Mouse (Mus musculus): Measurements from ENCODE around the gene Irgm2. TPM values are rescaled to one million over a fixed set of nuclear protein-coding genes. Genes with fewer than 3 reads are reported as not detected.
"Not testable (repeated sequence)": the region's sequence is repeated elsewhere in the genome, so short reads cannot be mapped to it uniquely, and the experiment has no call there.

Gene Irgm2
- polyA plus RNA-seq (2012; rRNA removed) = 29.1 TPM in 2 replicates

DNA sequence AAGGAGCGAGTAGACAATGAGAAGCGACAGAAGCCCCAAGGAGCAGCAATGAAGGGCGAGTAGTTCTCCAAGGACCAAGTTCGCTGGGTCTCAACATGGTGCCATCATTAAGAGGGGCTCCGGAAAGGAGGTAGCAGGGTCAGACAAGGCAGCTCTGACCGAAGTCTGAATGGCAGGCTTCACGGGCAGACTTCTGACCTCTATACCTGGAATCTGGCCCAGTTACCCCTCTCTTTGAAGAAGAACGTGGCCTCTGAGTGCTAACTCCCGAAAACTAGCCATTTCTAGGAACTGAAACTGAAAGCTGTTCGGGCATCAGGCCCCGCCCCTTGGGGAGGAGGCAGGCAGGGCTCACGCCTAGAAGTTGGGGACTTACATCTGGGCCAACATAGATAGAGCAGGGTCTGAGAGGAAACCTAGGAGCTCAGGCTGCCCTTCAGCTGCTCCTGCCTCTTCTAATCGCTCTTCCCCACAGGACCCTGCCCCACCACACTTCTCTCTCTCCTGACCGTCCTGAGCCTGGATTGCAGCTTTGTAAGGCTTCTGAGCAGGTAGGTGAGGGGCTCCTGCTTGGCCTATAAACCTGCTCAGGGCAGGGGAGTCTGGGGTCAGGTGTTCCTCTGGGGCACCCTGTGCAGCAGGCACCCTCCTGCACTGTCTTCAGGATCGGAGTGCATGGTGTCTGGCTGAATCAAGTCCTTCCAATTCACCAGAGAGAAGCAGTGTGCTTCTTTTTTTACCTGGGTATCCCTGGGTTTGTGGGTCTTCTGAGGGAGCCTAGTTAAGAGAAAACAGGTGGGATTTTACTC lies at the start of gene Irgm2, which contains the start of gene Igtp:
TSS of gene Irgm2 (plus strand) at position 390 of the 809 bp plus-strand sequence.
TSS of gene Igtp (plus strand) at position 328 of the 809 bp plus-strand sequence.
- peak; percentile 70 for DNase-seq (ENCODE audit: low read depth, low spot score)
- WGBS = 2% methylated on average over 14 of the region's 15 CpGs

- 67% methylated on average over 9 of the region's 9 CpGs for WGBS
- DNase-seq (ENCODE audit: low read depth, low spot score) = no peak
Observed at GRCm38 (mm10) chr11:58155458-58155857, 44.0 kb upstream of the Irgm2 start.

DNA sequence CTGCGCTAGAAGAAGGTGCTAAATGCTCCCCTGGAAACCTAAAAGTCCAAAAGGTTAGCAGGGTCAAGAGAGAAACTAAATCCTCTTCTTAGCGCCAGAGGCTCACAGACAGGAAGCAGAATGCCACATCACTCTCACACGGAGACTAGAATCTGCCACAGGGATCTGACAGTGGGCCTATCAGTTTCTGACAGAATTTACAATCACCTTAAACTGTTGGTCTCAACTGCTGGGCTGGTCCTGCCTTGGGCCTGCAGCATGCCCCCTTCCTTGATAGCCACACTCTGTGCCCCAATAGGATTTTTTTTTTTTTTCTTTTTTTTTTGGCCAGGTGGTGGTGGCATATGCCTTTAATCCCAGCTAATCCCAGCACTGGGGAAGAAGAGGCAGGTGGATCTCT lies 42.5 kb upstream of the Irgm2 start:
- WGBS = 83% methylated on average over 3 of the region's 3 CpGs
- DNase-seq (ENCODE audit: low read depth, low spot score) = no peak

- WGBS = over 99% methylated on average over 2 of the region's 2 CpGs
- DNase-seq (ENCODE audit: low read depth, low spot score) = no peak
Observed at GRCm38 (mm10) chr11:58165072-58165471, 34.3 kb upstream of the Irgm2 start.

GRCm38 (mm10) chr11:58167822-58168166 lies 31.6 kb upstream of the Irgm2 start:
- 2% methylated on average over 8 of the region's 8 CpGs for WGBS
- no peak for DNase-seq (ENCODE audit: low read depth, low spot score)

DNA sequence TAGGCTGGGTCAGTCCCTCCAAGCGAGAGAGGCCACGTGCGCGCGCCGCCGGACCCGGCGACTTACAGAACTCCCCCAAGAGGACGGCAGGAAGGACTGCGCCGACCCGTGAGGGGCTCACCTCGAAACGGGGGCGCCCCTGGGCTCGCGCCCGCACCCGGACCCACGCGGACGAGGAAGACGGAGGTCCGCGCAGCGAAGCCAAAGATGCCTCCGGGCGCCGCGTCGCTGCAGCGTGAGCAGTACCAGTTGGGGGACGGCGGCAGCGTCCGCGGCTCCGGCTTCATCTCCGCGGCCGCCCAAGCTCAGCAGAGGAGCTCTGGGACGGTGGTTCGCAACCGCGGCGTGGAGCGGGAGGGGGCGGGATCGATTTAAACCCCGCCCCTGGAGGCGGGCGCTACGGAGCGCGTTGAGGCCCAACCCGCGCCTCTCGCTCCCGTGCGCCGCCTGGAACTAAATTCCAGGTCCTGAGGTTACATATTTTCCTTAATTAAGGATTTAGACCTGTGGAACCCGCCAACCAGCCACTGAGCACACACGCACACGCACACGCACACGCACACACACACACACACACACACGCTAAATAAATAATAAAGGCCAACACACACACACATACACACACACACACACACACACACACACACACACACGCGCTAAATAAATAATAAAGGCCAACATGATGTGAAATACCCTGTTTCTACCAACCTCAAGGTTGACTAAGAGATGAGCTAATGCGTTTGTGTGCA lies 31.1 kb upstream of the Irgm2 start, which contains the start of gene Gemin5:
TSS of gene Gemin5 (minus strand) at position 373 of the 749 bp plus-strand sequence.
- DNase-seq (ENCODE audit: low read depth, low spot score) = no peak
- WGBS = under 1% methylated on average over 71 of the region's 71 CpGs

DNA sequence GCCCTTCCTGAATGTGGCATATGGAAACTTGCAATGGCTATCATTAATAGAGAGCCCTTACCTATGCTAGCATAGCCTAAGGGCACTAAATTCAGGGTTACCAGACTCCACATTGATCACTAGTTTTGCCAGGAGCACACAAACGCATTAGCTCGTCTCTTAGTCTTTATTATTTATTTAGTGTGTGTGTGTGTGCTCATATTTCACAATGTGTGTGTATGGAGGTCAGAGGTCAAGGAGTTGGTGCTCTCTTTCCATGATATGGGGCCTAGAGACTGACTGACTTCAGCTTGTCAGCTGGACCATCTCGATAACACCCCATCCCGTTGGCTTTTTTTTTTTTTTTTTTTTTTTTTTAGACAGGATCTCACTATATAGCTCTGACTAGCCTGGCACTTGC lies 29.8 kb upstream of the Irgm2 start:
- whole genome bisulfite sequencing = 61% methylated on average over 4 of the region's 4 CpGs
- DNase-seq (ENCODE audit: low read depth, low spot score) = no peak

- WGBS = under 1% methylated on average over 34 of the region's 34 CpGs
- peak; percentile 88 for DNase-seq (ENCODE audit: low read depth, low spot score)
Observed at GRCm38 (mm10) chr11:58171459-58172091, 27.8 kb upstream of the Irgm2 start, which contains the start of gene Mrpl22. Gene Mrpl22, plus strand, starts transcription at chr11:58171661.

DNA sequence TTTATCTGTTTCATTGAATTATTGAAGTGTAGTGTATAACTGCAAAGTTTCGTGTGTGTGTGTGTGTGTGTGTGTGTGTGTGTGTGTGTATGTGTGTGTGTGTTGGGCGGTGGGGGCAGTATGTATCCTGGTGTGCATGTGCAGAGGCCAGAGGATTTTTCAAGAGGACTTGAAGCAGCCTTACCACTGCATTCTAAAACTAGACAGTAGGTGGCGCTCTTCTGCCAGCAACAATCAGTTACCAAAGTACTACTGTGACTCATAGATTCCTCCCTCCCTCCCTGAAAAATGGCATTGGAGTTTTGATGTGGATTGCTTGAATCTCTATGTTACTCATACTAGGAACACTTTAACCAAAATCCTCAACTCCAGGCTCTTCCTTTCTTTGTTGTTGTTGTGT lies 19.9 kb upstream of the Irgm2 start:
- WGBS = 14% methylated on average over 3 of the region's 3 CpGs
- DNase-seq (ENCODE audit: low read depth, low spot score) = peak; percentile 80

DNA sequence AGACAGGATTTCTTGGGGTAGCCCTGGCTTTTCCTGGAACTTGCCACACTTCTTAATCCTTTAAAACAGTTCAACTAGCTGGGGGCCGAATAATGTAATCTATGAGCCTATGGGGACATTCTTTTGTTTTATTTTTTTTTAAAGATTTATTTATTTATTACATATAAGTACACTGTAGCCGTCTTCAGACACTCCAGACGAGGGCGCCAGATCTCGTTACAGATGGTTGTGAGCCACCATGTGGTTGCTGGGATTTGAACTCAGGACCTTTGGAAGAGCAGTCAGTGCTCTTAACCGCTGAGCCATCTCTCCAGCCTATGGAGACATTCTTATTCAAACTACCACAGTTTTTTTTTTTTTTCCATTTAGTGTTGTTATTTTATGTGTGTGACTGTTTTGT lies 19.4 kb upstream of the Irgm2 start:
- 90% methylated on average over 6 of the region's 6 CpGs for WGBS
- DNase-seq (ENCODE audit: low read depth, low spot score) = not testable (repeated sequence)

- 93% methylated on average over 7 of the region's 7 CpGs for WGBS
- no peak for DNase-seq (ENCODE audit: low read depth, low spot score)
Observed at GRCm38 (mm10) chr11:58180756-58181155, 18.7 kb upstream of the Irgm2 start.

- 11% methylated on average over 3 of the region's 3 CpGs for WGBS
- DNase-seq (ENCODE audit: low read depth, low spot score) = no peak
Observed at GRCm38 (mm10) chr11:58183579-58183978, 15.8 kb upstream of the Irgm2 start.

DNA sequence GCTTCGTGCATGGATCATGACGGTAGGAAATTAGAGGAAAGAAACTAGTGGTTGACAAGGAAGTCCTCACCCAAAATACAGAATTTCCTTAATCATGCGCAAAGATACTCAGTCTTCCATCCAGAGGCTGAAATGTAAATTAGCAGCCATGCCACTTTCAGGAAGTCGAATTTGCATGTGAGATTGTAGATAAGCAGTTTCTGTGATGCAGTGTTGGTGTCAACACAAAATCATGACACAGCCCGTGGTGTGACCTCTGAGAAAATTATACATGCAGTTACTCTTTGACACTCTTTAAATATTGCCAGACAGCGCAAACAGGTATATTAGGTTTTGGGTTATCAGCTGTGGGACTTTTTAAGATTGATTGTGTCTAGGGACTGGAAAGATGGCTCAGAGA lies 9.7 kb upstream of the Irgm2 start:
- WGBS = 85% methylated on average over 6 of the region's 6 CpGs
- no peak for DNase-seq (ENCODE audit: low read depth, low spot score)

DNA sequence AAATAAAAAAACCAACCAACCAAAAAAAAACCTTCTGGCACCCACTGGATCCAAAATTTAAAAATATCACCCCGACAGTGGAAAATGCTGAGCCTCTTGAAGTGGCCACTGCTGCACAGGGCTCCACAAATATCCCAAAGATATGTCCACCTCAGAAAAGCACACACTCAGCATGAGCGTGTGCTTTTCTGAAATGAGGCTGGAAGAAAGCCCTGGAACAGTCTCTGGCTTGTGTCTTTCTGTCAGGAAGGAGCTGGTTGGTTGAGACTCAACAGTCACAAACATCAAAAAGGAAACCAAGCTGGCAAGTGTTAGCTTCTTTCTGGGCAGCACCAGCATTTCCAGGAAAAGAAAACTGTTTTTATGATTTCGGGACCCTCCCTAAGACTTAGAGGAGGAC lies 6.1 kb upstream of the Irgm2 start:
- 47% methylated on average over 3 of the region's 3 CpGs for WGBS
- no peak for DNase-seq (ENCODE audit: low read depth, low spot score)

DNA sequence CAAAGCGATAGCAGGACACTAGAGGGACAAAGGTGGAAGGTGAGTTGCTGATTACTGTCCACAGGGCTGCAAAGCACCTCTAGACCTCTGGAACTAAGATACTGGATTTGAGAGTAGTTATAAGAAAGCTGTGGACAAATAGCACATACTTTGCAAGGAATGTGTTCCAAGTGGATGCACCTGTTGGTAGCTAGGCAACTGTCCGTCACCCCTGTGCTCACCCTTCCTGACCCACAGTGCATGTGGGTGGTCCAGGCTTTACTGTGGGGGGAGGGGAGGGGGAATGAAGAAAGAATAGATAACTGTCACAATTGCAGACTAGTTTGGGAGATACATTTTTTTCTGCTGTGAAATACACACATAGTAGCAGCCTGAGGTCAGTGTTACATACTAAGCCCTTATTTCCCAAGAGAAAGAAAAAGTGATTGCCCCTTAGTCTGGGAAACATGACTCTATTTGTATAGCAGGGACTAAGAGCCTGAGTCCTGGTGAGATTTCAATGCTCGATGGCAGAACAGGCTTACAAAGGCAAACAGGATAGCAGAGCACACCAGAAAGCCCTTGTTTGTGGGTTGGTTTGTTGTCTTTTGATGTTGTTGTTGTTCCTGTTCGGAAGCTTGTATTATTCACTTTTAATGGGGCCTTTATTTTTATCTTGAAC lies 5.4 kb upstream of the Irgm2 start:
- whole genome bisulfite sequencing = 49% methylated on average over 4 of the region's 4 CpGs
- no peak for DNase-seq (ENCODE audit: low read depth, low spot score)

DNA sequence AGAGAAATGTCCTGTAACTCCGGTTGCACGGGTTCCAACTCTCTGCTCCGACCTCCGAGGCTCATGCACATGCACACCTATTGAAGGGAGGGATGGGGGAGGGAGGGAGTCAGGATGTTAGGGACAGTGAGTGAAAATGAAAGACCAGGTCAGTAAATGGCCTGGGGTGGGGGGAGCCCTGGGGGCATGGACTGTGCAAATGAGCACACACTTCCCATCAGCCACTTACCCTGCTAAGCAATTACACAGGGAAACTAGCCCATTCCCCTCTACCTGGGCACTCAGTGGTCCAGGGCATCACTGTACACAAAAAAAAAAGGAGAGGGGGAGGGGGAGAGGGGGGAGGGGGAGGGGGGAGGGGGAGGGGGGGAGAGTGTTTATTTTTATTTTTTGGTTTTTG lies 755 bp upstream of the Irgm2 start:
- no peak for DNase-seq (ENCODE audit: low read depth, low spot score)
- WGBS = 83% methylated on average over 4 of the region's 4 CpGs

GRCm38 (mm10) chr11:58200226-58200625 lies 808 bp downstream of the Irgm2 start:
- no peak for DNase-seq (ENCODE audit: low read depth, low spot score)
- 82% methylated on average over 4 of the region's 4 CpGs for WGBS

GRCm38 (mm10) chr11:58201052-58201451 lies 1.6 kb downstream of the Irgm2 start:
- 88% methylated on average over 12 of the region's 12 CpGs for WGBS
- DNase-seq (ENCODE audit: low read depth, low spot score) = no peak

GRCm38 (mm10) chr11:58210321-58210886 lies 11.0 kb downstream of the Irgm2 start:
- DNase-seq (ENCODE audit: low read depth, low spot score) = no peak
- 85% methylated on average over 1 of the region's 1 CpGs for whole genome bisulfite sequencing
